Mouse (Mus musculus) MEL (cell line): ENCODE measurements at regions not wholly inside any gene's neighbourhood (a gene's known extent, or its start where the extent isn't known, plus 50 kb on each side); places are given as distances from the start of the nearest gene placed in this dataset.

ENCODE experiments used
- CTCF ChIP-seq, 3 experiments: IDR thresholded peaks in 2 of 3; conservative IDR thresholded peaks in 1 of 3; 2 replicates each; pipeline ENCODE4 v1.5.1; 2011 to 2012; ENCODE audit warnings: low read length in 3 of 3, low read depth in 2 of 3, mild to moderate bottlenecking in 2 of 3, improper control_type of control experiment in 1 of 3, inconsistent platforms in 1 of 3, mixed read lengths in 1 of 3, moderate library complexity in 1 of 3; ENCODE audit not compliant: control insufficient read depth in 1 of 3, insufficient read depth in 1 of 3, poor library complexity in 1 of 3, severe bottlenecking in 1 of 3
- EP300 ChIP-seq, 2 experiments: IDR thresholded peaks; 2 replicates each; pipeline ENCODE4 v1.6.1; 2011; ENCODE audit warnings: improper control_type of control experiment in 2 of 2, low read length in 2 of 2, low read depth in 1 of 2, mild to moderate bottlenecking in 1 of 2
- GABPA ChIP-seq: IDR thresholded peaks from 2 replicates; pipeline ENCODE4 v1.6.1; 2012; ENCODE audit warnings: low read depth, mild to moderate bottlenecking, inconsistent platforms, low read length, improper control_type of control experiment, moderate library complexity
- GATA1 ChIP-seq: IDR thresholded peaks from 2 replicates; pipeline ENCODE4 v1.6.1; 2011; ENCODE audit warnings: low read depth, low read length, improper control_type of control experiment
- HCFC1 ChIP-seq: IDR thresholded peaks from 2 replicates; pipeline ENCODE4 v1.6.1; 2012; ENCODE audit warnings: low read depth, mild to moderate bottlenecking, inconsistent platforms, low read length, improper control_type of control experiment, moderate library complexity
- MAFK ChIP-seq: IDR thresholded peaks from 2 replicates; pipeline ENCODE4 v1.6.1; 2011; ENCODE audit warnings: low read depth, mild to moderate bottlenecking, low read length, improper control_type of control experiment, borderline replicate concordance
- MAX ChIP-seq: IDR thresholded peaks from 2 replicates; pipeline ENCODE4 v1.6.1; 2011; ENCODE audit warnings: low read length, improper control_type of control experiment
- MYC ChIP-seq: IDR thresholded peaks from 2 replicates; pipeline ENCODE4 v1.6.1; 2011; ENCODE audit warnings: low read depth, mild to moderate bottlenecking, low read length, improper control_type of control experiment, moderate library complexity
- POLR2A ChIP-seq, 2 experiments: IDR thresholded peaks; 2 replicates each; pipeline ENCODE4 v1.6.1; 2011 to 2012; ENCODE audit warnings: low read length in 2 of 2, mild to moderate bottlenecking in 2 of 2, control low read depth in 1 of 2, improper control_type of control experiment in 1 of 2, low read depth in 1 of 2, moderate library complexity in 1 of 2; ENCODE audit not compliant: control insufficient read depth in 1 of 2, insufficient read depth in 1 of 2, poor library complexity in 1 of 2
- RAD21 ChIP-seq: IDR thresholded peaks from 2 replicates; pipeline ENCODE4 v1.6.1; 2011; ENCODE audit warnings: mild to moderate bottlenecking, low read depth, low read length, improper control_type of control experiment
- SIN3A ChIP-seq: IDR thresholded peaks from 2 replicates; pipeline ENCODE4 v1.6.1; 2012; ENCODE audit warnings: low read length, improper control_type of control experiment, inconsistent platforms

DNA sequence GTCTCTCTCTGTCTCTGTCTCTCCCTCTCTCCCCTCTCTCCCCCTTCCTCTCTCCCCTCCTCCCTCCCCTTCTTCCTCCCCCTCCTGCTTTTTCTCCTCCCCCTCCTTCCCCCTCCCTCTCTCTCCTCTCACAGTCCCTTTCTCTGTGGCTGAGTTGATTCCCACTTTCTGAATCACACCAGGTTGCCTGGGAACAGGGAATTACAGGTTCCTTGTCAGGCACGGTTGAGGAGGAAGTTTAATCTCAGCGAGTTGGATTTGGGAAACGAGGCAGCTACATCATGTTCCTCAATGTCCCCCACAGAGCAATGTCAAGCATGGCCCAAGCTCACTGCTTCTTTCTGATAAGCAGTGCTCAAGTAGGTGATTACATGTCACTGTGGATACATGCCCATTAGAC lies 386.3 kb upstream of the Kazn start:
- TF ChIP-seq MAFK (no peak), MAX (no peak), CTCF (IDR thresholded peaks at IDR 0.05 in 2 of 3, conservative IDR thresholded peaks at IDR 0.05 in 1 of 3; ENCODE audit: control insufficient read depth in 1 of 3, insufficient read depth in 1 of 3, low read depth in 2 of 3, low read length in 3 of 3, poor library complexity in 1 of 3, severe bottlenecking in 1 of 3) (no peak), POLR2A (IDR thresholded peaks at IDR 0.05; ENCODE audit: control insufficient read depth in 1 of 2, insufficient read depth in 1 of 2, low read depth in 1 of 2, low read length in 2 of 2, poor library complexity in 1 of 2) (no peak), HCFC1 (no peak), EP300 (IDR thresholded peaks at IDR 0.05; ENCODE audit: low read depth in 1 of 2, low read length in 2 of 2) (no peak), SIN3A (no peak), MYC (no peak), GATA1 (no peak), RAD21 (no peak), GABPA (no peak)
